Mouse (Mus musculus): ENCODE measurements around the gene Olfr750. TPM values are rescaled to one million over a fixed set of nuclear protein-coding genes. Genes with fewer than 3 reads are reported as not detected.

The Olfr750 gene
- total RNA-seq, 1 experiment: not detected

DNA sequence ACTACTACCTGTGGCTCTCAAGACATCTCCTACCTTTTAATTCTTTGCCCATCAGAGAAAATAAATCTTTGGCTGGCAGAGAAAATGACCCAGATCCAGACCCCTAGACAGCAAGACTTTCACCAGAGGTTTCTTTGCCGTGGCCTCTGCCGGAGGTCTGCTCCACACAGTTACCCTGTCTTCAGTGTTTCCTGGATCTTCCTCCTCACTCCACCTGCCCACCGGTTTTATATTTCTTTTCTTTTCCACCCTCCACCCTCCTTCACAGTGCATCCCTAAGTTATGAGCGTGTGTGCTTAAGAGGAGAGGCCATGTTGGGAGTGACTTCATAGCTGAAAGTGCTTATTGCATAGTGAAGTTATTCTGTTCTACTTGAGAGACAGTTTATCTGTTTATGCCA is 50.8 kb downstream of the Olfr750 start:
- Histone ChIP-seq H3K27ac (ENCODE audit: insufficient read depth, low read depth, low read length, poor library complexity, severe bottlenecking) (no peak overlapping the region), H3K9me3 (ENCODE audit: control insufficient read depth, insufficient read depth, low read depth, low read length) (no peaks in the 10 kb centered on the region), H3K9ac (ENCODE audit: insufficient read depth, low read depth, low read length, poor library complexity, severe bottlenecking) (no peak overlapping the region), H3K36me3 (ENCODE audit: control insufficient read depth, insufficient read depth, low read length, poor library complexity, severe bottlenecking) (no peaks in the 10 kb centered on the region), H3K4me1 (ENCODE audit: control insufficient read depth in 2 of 2, insufficient read depth in 2 of 2, low read length in 2 of 2, poor library complexity in 1 of 2) (0 out of 4 replicates have a peak, but pooled peaks cover 0 to 2% of the 10 kb centered on the region in 2 experiments), H3K4me3 (ENCODE audit: insufficient read depth in 1 of 2, low read depth in 1 of 2, low read length in 2 of 2, poor library complexity in 1 of 2, severe bottlenecking in 1 of 2) (no peak overlapping the region)
- DNase-seq (ENCODE audit: low read depth, low spot score): no peak
- TF ChIP-seq HCFC1 (IDR thresholded peaks at IDR 0.05; ENCODE audit: borderline replicate concordance, insufficient read depth, low read length): no peak
- no peak for TF ChIP-seq ZC3H11A (IDR thresholded peaks at IDR 0.05; ENCODE audit: borderline replicate concordance, low read depth, low read length)
- no peak for TF ChIP-seq CHD2 (IDR thresholded peaks at IDR 0.05; ENCODE audit: low read depth, low read length)
- TF ChIP-seq ZNF384 (IDR thresholded peaks at IDR 0.05; ENCODE audit: low read depth, low read length): no peak
- no peak for TF ChIP-seq MAFK (IDR thresholded peaks at IDR 0.05; ENCODE audit: insufficient read depth, low read depth, low read length)
- in situ Hi-C loops (cut with MboI; ENCODE audit: low sequenced_read_pairs in 2 of 2, unreplicated experiment in 2 of 2): no loop called here

DNA sequence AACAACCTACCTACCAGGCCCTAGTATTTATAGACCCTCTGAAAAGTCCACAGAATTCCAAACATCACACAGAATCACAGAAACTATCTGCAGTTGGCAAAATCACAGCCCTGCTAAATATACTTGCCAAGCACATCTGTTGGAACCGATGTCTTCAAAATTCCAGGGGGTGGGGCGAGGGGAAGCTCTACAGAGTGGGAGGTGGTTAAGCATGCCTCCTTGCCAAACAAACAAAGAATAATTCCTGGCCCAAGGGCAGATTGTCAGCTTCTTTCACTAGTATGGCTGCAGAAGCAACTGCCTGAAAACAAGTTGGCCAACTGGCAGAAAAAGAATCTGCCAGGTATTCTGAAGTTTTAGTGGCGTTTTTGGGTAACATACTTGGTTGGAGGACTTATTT is 57.0 kb downstream of the Olfr750 start:
- in situ Hi-C loops (cut with MboI; ENCODE audit: low sequenced_read_pairs in 2 of 2, unreplicated experiment in 2 of 2): no loop called here
- H3K9ac ChIP-seq (ENCODE audit: insufficient read depth, low read depth, low read length, poor library complexity, severe bottlenecking): no peak overlapping the region
- no peak for TF ChIP-seq ZC3H11A (IDR thresholded peaks at IDR 0.05; ENCODE audit: borderline replicate concordance, low read depth, low read length)
- no peak for TF ChIP-seq ZNF384 (IDR thresholded peaks at IDR 0.05; ENCODE audit: low read depth, low read length)
- no peak for TF ChIP-seq HCFC1 (IDR thresholded peaks at IDR 0.05; ENCODE audit: borderline replicate concordance, insufficient read depth, low read length)
- no peak for TF ChIP-seq MAFK (IDR thresholded peaks at IDR 0.05; ENCODE audit: insufficient read depth, low read depth, low read length)
- no peak for TF ChIP-seq CHD2 (IDR thresholded peaks at IDR 0.05; ENCODE audit: low read depth, low read length)
- no peak overlapping the region for H3K4me3 ChIP-seq (ENCODE audit: insufficient read depth in 1 of 2, low read depth in 1 of 2, low read length in 2 of 2, poor library complexity in 1 of 2, severe bottlenecking in 1 of 2)
- H3K36me3 ChIP-seq (ENCODE audit: control insufficient read depth, insufficient read depth, low read length, poor library complexity, severe bottlenecking): no peaks in the 10 kb centered on the region
- H3K4me1 ChIP-seq (ENCODE audit: control insufficient read depth in 2 of 2, insufficient read depth in 2 of 2, low read length in 2 of 2, poor library complexity in 1 of 2): 0 out of 4 replicates have a peak, but pooled peaks cover 0 to 2% of the 10 kb centered on the region in 2 experiments
- H3K27ac ChIP-seq (ENCODE audit: insufficient read depth, low read depth, low read length, poor library complexity, severe bottlenecking): no peak overlapping the region
- no peaks in the 10 kb centered on the region for H3K9me3 ChIP-seq (ENCODE audit: control insufficient read depth, insufficient read depth, low read depth, low read length)
- DNase-seq (ENCODE audit: low read depth, low spot score): no peak

Other genes starting within 250 kb of the Olfr750 start
- gene Tep1, start 203.9 kb downstream of the Olfr750 start, total RNA-seq (2012; rRNA removed): 11.5 and 19.5 TPM in 2 replicates
- 0.09 and 0.32 TPM in 2 replicates for gene Klhl33, start 176.9 kb downstream of the Olfr750 start, total RNA-seq (2012; rRNA removed)
- 19.1 and 34.9 TPM in 2 replicates for gene Osgep, start 149.5 kb downstream of the Olfr750 start, total RNA-seq (2012; rRNA removed)
- 127 and 205 TPM in 2 replicates for gene Apex1, start 149.5 kb downstream of the Olfr750 start, total RNA-seq (2012; rRNA removed)
- 19.4 and 42.3 TPM in 2 replicates for gene Pip4p1, start 143.6 kb downstream of the Olfr750 start, total RNA-seq (2012; rRNA removed)
- 74.8 and 115 TPM in 2 replicates for gene Pnp, start 143.4 kb downstream of the Olfr750 start, total RNA-seq (2012; rRNA removed)
- 25.4 and 26.2 TPM in 2 replicates for gene Gm49342, start 129.9 kb downstream of the Olfr750 start, total RNA-seq (2012; rRNA removed)
- gene Pnp2, start 118.4 kb downstream of the Olfr750 start, total RNA-seq (2012; rRNA removed): 1.1 and 2.2 TPM in 2 replicates
- not detected in 2 replicates for gene Rnase10, start 66.7 kb downstream of the Olfr750 start, total RNA-seq (2012; rRNA removed)
- gene Rnase9, start 32.6 kb downstream of the Olfr750 start, total RNA-seq (2012; rRNA removed): not detected in 2 replicates
- gene Rnase11, start 24.3 kb downstream of the Olfr750 start, total RNA-seq (2012; rRNA removed): not detected in 2 replicates
- 0.36 and 1.1 TPM in 2 replicates for gene Rnase12, start 16.8 kb downstream of the Olfr750 start, total RNA-seq (2012; rRNA removed)
- 2.5 and 10.3 TPM in 2 replicates for gene Rnase4, start 16.6 kb upstream of the Olfr750 start, total RNA-seq (2012; rRNA removed)
- gene Ang, start 16.7 kb upstream of the Olfr750 start, total RNA-seq (2012; rRNA removed): 1.2 and 1.4 TPM in 2 replicates
- gene Eddm3b, start 40.0 kb upstream of the Olfr750 start, total RNA-seq (2012; rRNA removed): not detected in 2 replicates
- gene Rnase6, start 49.5 kb upstream of the Olfr750 start, total RNA-seq (2012; rRNA removed): not detected in 2 replicates
- not detected in 2 replicates for gene Rnase1, start 72.3 kb upstream of the Olfr750 start, total RNA-seq (2012; rRNA removed)
- gene Rnase2b, start 87.8 kb upstream of the Olfr750 start, total RNA-seq (2012; rRNA removed): not detected in 2 replicates
- 1.2 TPM in 1 of 2 replicates, not detected in the other for gene Ang2, start 124.7 kb upstream of the Olfr750 start, total RNA-seq (2012; rRNA removed)
- not detected in 2 replicates for gene Ear14, start 129.0 kb upstream of the Olfr750 start, total RNA-seq (2012; rRNA removed)
- gene Rnase2a, start 181.7 kb upstream of the Olfr750 start, total RNA-seq (2012; rRNA removed): not detected in 2 replicates

All from ES-E14 (cell line).